Mouse (Mus musculus): ENCODE data around the gene Fat1.

GRCm38 (mm10) chr8:44975113-44975512 is 39.9 kb downstream of the Fat1 start:
- TF ChIP-seq POLR2A (IDR thresholded peaks at IDR 0.05; ENCODE audit: insufficient read length, low read depth) (no peak), MYOG (IDR thresholded peaks at IDR 0.05; ENCODE audit: control insufficient read depth in 1 of 3, insufficient read depth in 1 of 3, insufficient read length in 2 of 3, low read depth in 2 of 3) (no peak), REST (IDR thresholded peaks at IDR 0.05; ENCODE audit: insufficient read depth, insufficient read length) (no peak), CEBPB (IDR thresholded peaks at IDR 0.05; ENCODE audit: insufficient read depth, poor library complexity, severe bottlenecking) (no peak)

All from myocyte (in vitro differentiated cells).